Mouse (Mus musculus) brain, embryonic 14.5 days (tissue): ENCODE data around the gene Itgb6.

Source experiments
- CTCF ChIP-seq: fragments of 200-500 bp; IDR thresholded peaks from 2 replicates; pipeline ENCODE4 v1.5.1; 2012; ENCODE audit warnings: inconsistent platforms, mild to moderate bottlenecking, moderate library complexity, borderline replicate concordance; ENCODE audit not compliant: insufficient read depth, insufficient read length; ENCODE audit errors: extremely low read depth
- POLR2A ChIP-seq: fragments of 200-500 bp; IDR thresholded peaks from 2 replicates; pipeline ENCODE4 v1.6.1; 2012; ENCODE audit warnings: mild to moderate bottlenecking, inconsistent platforms, borderline replicate concordance; ENCODE audit not compliant: poor library complexity, insufficient read depth, insufficient read length, severe bottlenecking; ENCODE audit errors: extremely low read depth

DNA sequence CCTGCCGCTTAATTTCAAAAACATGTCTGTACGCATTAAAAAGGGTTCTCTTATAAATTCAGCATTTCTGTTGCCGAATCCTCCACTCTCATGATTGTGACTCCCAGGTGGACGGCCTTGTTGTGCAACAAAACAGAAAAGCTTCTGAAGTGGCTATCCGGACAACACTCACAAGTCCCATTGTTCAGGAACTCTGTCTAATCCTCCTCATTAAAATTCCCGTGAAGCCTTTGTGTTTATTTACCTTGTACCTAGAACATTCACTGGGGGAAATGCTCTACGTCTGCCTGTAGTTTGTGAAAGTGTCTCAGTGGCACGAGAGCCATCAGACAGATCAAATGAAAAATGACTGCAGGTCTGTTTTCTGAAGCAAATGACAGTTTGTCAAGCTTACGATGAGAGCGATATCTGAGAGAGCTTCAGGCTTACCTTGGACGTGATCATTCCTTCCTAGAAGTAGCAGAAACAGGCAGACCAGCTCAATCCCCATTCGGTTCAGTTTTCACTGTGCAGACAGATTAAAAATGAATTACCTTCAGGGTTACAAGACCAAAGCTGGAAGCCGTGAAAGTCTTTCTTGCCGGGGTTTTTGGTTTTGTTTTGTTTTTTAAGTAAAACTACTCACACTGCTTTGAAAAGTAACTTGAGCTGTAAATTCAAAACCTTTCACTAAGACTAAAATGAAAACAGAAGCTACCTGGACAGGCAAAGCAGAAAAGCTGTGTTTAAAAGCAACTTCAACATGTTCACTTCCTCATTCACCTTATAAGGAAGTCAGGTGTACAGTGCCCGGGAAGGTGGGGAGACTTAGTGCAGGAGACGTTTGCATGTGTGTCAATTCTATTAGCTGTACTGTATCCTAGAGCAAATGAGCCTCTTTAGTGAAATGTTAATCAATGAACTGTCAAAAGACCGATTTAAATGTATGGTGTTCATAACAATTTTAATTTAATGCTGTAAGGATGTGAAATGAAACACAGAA is 49.2 kb downstream of the Itgb6 start:
- no peak for TF ChIP-seq CTCF
- TF ChIP-seq POLR2A = no peak
